Mouse (Mus musculus): ENCODE results near the gene Notch1. TPM values are rescaled to one million over a fixed set of nuclear protein-coding genes. Genes with fewer than 3 reads are reported as not detected.

Notch1 gene
- total and polyA plus RNA-seq, 2 experiments = 6.2 to 9.7 TPM

DNA sequence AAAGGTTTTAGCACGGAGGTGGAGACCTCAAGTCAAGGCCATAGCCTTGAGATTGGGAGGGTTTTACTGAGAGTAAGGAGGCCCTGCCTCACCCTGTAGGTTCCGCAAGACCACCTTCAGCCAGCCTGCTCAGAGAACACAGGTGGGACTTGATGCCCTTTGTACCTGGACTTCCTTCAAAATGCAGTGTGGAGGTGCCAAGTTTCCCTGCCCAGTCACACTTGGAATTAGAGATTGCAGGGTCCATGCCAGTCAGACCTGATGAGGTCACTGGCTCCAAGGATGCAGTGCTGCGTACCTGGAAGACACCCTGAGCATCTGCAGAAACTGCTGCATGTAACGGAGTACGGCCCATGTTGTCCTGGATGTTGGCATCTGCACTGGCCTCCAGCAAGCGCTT is 53.1 kb downstream of the Notch1 start:
- no peak overlapping the region for H3K27ac ChIP-seq (replicated peaks; ENCODE audit: insufficient read depth, low read depth, low read length)
- 93% methylated on average over 6 of the region's 6 CpGs for WGBS
- H3K36me3 ChIP-seq (ENCODE audit: control insufficient read depth, insufficient read depth, low read length) = peaks cover 17% of the 10 kb centered on the region; the same call in 1 of the 2 replicates
- DNase-seq (ENCODE audit: extremely low read depth, low read depth, low spot score) = no peak
- no peak overlapping the region for H3K4me3 ChIP-seq (ENCODE audit: insufficient read depth, low read depth, low read length)
- no peaks in the 10 kb centered on the region for H3K27me3 ChIP-seq (ENCODE audit: control insufficient read depth, insufficient read depth, low read length)
- H3K9ac ChIP-seq (ENCODE audit: low read depth, low read length) = no peak overlapping the region
- peaks cover 16% of the 10 kb centered on the region for H3K4me1 ChIP-seq (ENCODE audit: control insufficient read depth, insufficient read depth, low read length)
- TF ChIP-seq CTCF (IDR thresholded peaks at IDR 0.05; ENCODE audit: low read depth, low read length) (no peak), POLR2A (IDR thresholded peaks at IDR 0.05; ENCODE audit: extremely low read depth, insufficient read depth, low read length) (no peak)
- H3K79me2 ChIP-seq (ENCODE audit: control insufficient read depth, insufficient read depth, low read length) = no peaks in the 10 kb centered on the region

- H3K27ac ChIP-seq (replicated peaks; ENCODE audit: insufficient read depth, low read depth, low read length) = no peak overlapping the region
- no peak for DNase-seq (ENCODE audit: extremely low read depth, low read depth, low spot score)
- H3K9ac ChIP-seq (ENCODE audit: low read depth, low read length) = no peak overlapping the region
- TF ChIP-seq CTCF (IDR thresholded peaks at IDR 0.05; ENCODE audit: low read depth, low read length) (no peak), POLR2A (IDR thresholded peaks at IDR 0.05; ENCODE audit: extremely low read depth, insufficient read depth, low read length) (no peak)
- H3K27me3 ChIP-seq (ENCODE audit: control insufficient read depth, insufficient read depth, low read length) = no peaks in the 10 kb centered on the region
- WGBS = 71% methylated on average over 3 of the region's 3 CpGs
- H3K4me3 ChIP-seq (ENCODE audit: insufficient read depth, low read depth, low read length) = no peak overlapping the region
- no peaks in the 10 kb centered on the region for H3K79me2 ChIP-seq (ENCODE audit: control insufficient read depth, insufficient read depth, low read length)
- peaks cover 20% of the 10 kb centered on the region for H3K4me1 ChIP-seq (ENCODE audit: control insufficient read depth, insufficient read depth, low read length)
- H3K36me3 ChIP-seq (ENCODE audit: control insufficient read depth, insufficient read depth, low read length) = peaks cover 17% of the 10 kb centered on the region; the same call in 1 of the 2 replicates
Measured at GRCm38 (mm10) chr2:26462980-26463379, 53.5 kb downstream of the Notch1 start.

DNA sequence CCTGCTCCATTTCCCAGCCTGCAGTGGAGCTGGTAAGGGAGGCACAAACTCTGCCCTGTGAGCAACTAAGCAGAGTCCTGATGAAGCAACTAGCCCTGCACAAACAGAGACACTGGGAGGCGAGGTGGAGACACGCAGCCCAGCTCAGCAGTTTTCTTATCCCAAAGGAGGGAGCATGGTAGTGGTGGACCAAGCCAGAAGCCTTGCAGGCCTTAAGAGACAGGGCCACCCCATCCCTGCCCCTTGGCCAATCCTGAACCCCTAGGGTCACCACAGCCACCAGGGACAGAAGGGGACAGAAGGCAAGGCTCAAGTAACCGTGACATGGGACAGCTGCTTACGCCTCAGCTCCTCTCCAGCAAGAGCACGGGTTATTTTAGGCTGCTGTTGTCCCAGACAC is 54.8 kb downstream of the Notch1 start:
- TF ChIP-seq POLR2A (IDR thresholded peaks at IDR 0.05; ENCODE audit: extremely low read depth, insufficient read depth, low read length) (no peak), CTCF (IDR thresholded peaks at IDR 0.05; ENCODE audit: low read depth, low read length) (peak; percentile 7; the same call in 1 of the 2 replicates)
- WGBS = 62% methylated on average over 5 of the region's 5 CpGs
- H3K36me3 ChIP-seq (ENCODE audit: control insufficient read depth, insufficient read depth, low read length) = peaks cover 13% of the 10 kb centered on the region; the same call in 1 of the 2 replicates

GRCm38 (mm10) chr2:26460837-26461236 is 55.6 kb downstream of the Notch1 start:
- TF ChIP-seq CTCF (IDR thresholded peaks at IDR 0.05; ENCODE audit: low read depth, low read length) = no peak
- no peak for TF ChIP-seq POLR2A (IDR thresholded peaks at IDR 0.05; ENCODE audit: extremely low read depth, insufficient read depth, low read length)
- no peak for DNase-seq (ENCODE audit: extremely low read depth, low read depth, low spot score)
- Histone ChIP-seq H3K4me3 (ENCODE audit: insufficient read depth, low read depth, low read length) (no peak overlapping the region), H3K27ac (replicated peaks; ENCODE audit: insufficient read depth, low read depth, low read length) (peak overlapping the region; percentile 54), H3K27me3 (ENCODE audit: control insufficient read depth, insufficient read depth, low read length) (no peaks in the 10 kb centered on the region), H3K4me1 (ENCODE audit: control insufficient read depth, insufficient read depth, low read length) (peaks cover 21% of the 10 kb centered on the region), H3K79me2 (ENCODE audit: control insufficient read depth, insufficient read depth, low read length) (no peaks in the 10 kb centered on the region), H3K36me3 (ENCODE audit: control insufficient read depth, insufficient read depth, low read length) (peaks cover 10% of the 10 kb centered on the region; the same call in 1 of the 2 replicates), H3K9ac (ENCODE audit: low read depth, low read length) (no peak overlapping the region)
- WGBS = 84% methylated on average over 13 of the region's 13 CpGs

More for the DNA sequence above, 54.8 kb downstream of the Notch1 start:
- H3K27me3 ChIP-seq (ENCODE audit: control insufficient read depth, insufficient read depth, low read length) = no peaks in the 10 kb centered on the region
- peak overlapping the region; percentile 54 for H3K27ac ChIP-seq (replicated peaks; ENCODE audit: insufficient read depth, low read depth, low read length)
- H3K79me2 ChIP-seq (ENCODE audit: control insufficient read depth, insufficient read depth, low read length) = no peaks in the 10 kb centered on the region
- peaks cover 21% of the 10 kb centered on the region for H3K4me1 ChIP-seq (ENCODE audit: control insufficient read depth, insufficient read depth, low read length)
- DNase-seq (ENCODE audit: extremely low read depth, low read depth, low spot score) = peak; percentile 72
- H3K9ac ChIP-seq (ENCODE audit: low read depth, low read length) = no peak overlapping the region
- H3K4me3 ChIP-seq (ENCODE audit: insufficient read depth, low read depth, low read length) = no peak overlapping the region

DNA sequence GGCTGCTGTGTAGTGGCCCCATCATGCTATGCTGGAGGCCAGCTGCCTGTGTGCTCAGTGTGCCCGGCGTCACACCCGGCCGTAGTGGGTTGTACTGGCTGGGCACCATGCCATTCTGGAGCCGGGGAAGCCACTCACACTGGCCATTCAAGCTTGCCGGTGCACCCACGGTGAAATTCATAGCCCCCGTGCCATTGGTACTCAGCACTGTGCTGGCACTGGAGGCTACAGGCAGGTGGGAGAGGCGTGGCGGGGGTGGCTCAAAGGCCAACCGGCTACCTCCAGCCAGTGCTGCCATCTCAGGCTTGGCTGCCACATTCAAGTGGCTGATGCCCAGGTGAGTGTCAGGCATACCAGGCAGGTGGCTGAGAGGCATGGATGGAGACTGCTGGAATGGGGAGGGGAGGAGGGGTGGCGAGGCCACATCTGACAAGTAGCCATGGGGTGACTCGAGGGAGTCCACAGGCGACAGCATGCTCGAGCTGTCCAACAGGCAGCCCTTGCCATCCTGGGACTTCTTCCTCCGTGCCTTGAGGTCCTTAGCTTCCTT is 56.3 kb downstream of the Notch1 start:
- Histone ChIP-seq H3K27ac (replicated peaks; ENCODE audit: insufficient read depth, low read depth, low read length) (no peak overlapping the region), H3K27me3 (ENCODE audit: control insufficient read depth, insufficient read depth, low read length) (no peaks in the 10 kb centered on the region), H3K4me3 (ENCODE audit: insufficient read depth, low read depth, low read length) (no peak overlapping the region), H3K9ac (ENCODE audit: low read depth, low read length) (no peak overlapping the region), H3K79me2 (ENCODE audit: control insufficient read depth, insufficient read depth, low read length) (0 out of 2 replicates have a peak, but pooled peaks cover 3% of the 10 kb centered on the region), H3K36me3 (ENCODE audit: control insufficient read depth, insufficient read depth, low read length) (peaks cover 9% of the 10 kb centered on the region; the same call in 1 of the 2 replicates), H3K4me1 (ENCODE audit: control insufficient read depth, insufficient read depth, low read length) (peaks cover 21% of the 10 kb centered on the region)
- peak; percentile 40 for DNase-seq (ENCODE audit: extremely low read depth, low read depth, low spot score)
- WGBS = 62% methylated on average over 16 of the region's 16 CpGs
- TF ChIP-seq POLR2A (IDR thresholded peaks at IDR 0.05; ENCODE audit: extremely low read depth, insufficient read depth, low read length) = no peak
- no peak for TF ChIP-seq CTCF (IDR thresholded peaks at IDR 0.05; ENCODE audit: low read depth, low read length)

DNA sequence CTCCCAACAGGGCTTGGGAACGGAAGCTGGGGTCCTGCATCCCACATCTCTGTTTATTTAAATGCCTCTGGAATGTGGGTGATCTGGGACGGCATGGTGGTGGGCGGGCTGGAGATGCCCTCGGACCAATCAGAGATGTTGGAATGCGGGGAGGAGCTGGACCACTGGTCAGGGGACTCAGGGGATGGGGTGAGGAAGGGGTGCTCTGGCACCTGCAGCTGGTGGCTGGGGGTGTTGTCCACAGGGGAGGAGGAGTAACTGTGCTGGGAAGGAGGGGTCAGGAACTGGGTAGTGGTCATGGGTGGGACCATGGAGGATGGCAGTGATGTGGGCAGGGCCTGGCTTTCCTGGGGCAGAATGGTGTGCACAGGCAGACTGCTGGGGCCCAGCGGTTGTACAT is 57.0 kb downstream of the Notch1 start:
- 0 out of 2 replicates have a peak, but pooled peaks cover 4% of the 10 kb centered on the region for H3K79me2 ChIP-seq (ENCODE audit: control insufficient read depth, insufficient read depth, low read length)
- peaks cover 21% of the 10 kb centered on the region for H3K4me1 ChIP-seq (ENCODE audit: control insufficient read depth, insufficient read depth, low read length)
- no peaks in the 10 kb centered on the region for H3K27me3 ChIP-seq (ENCODE audit: control insufficient read depth, insufficient read depth, low read length)
- H3K9ac ChIP-seq (ENCODE audit: low read depth, low read length) = no peak overlapping the region
- TF ChIP-seq CTCF (IDR thresholded peaks at IDR 0.05; ENCODE audit: low read depth, low read length) = no peak
- no peak for TF ChIP-seq POLR2A (IDR thresholded peaks at IDR 0.05; ENCODE audit: extremely low read depth, insufficient read depth, low read length)
- WGBS = 78% methylated on average over 6 of the region's 6 CpGs
- no peak overlapping the region for H3K4me3 ChIP-seq (ENCODE audit: insufficient read depth, low read depth, low read length)
- H3K27ac ChIP-seq (replicated peaks; ENCODE audit: insufficient read depth, low read depth, low read length) = no peak overlapping the region
- peaks cover 9% of the 10 kb centered on the region; the same call in 1 of the 2 replicates for H3K36me3 ChIP-seq (ENCODE audit: control insufficient read depth, insufficient read depth, low read length)
- no peak for DNase-seq (ENCODE audit: extremely low read depth, low read depth, low spot score)
